Mouse (Mus musculus): ENCODE measurements around the gene Myg1. TPM values are rescaled to one million over a fixed set of nuclear protein-coding genes. Genes with fewer than 3 reads are reported as not detected.
A peak's percentile ranks its signal among the peaks of the same experiment; 100 is the strongest.

The Myg1 gene
- polyA plus RNA-seq, 1 experiment, result 92.1 TPM

DNA sequence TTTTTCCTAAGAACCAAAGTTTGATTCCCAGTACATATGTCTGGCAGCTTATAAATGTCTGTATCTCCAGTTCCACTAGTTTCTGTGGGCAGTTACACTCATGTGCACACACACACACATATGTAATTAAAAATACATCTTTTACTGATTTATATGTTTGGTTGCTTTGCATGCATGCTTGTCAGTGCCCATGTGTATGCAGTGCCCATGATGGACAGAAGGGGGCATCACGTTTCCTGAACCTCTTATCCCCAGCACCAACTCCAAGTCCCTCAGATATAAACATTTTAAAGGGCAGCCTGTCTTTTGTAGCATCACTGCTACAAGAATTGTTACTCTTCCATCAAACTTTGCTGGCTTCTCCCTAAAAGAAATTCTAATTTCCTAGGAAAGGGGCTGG is 10.1 kb downstream of the Myg1 start:
- no peaks in the 10 kb centered on the region for H3K9me3 ChIP-seq
- peaks cover 38% of the 10 kb centered on the region for H3K4me1 ChIP-seq
- no peak overlapping the region for H3K4me3 ChIP-seq (replicated peaks)
- H3K27me3 ChIP-seq (replicated peaks), result no peaks in the 10 kb centered on the region
- TF ChIP-seq GATA1 (IDR thresholded peaks at IDR 0.05; ENCODE audit: borderline replicate concordance, low read length) (no peak), FLI1 (IDR thresholded peaks at IDR 0.05; ENCODE audit: low read length) (no peak)
- peaks cover 92% of the 10 kb centered on the region for H3K36me3 ChIP-seq (replicated peaks; ENCODE audit: low read length)

DNA sequence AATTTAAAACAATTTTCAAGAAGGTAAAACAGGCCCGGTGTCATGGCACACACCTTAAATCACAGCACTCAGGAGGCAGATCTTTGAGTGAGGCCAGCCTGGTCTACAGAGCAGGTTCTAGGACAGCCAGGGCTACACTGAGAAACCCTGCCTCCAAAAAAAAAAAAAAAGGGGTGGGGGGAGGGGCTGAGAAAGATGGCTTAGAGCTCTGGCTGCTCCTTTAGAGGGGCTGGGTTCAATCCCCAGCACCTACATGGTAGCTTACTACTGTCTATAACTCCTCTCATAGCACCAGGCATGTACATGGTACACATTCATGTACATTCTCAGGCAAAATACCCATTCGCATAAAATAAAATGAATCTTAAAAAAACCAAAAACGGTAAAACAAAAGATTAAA is 13.0 kb downstream of the Myg1 start:
- H3K9me3 ChIP-seq, result no peaks in the 10 kb centered on the region
- no peaks in the 10 kb centered on the region for H3K27me3 ChIP-seq (replicated peaks)
- TF ChIP-seq GATA1 (IDR thresholded peaks at IDR 0.05; ENCODE audit: borderline replicate concordance, low read length) (no peak), FLI1 (IDR thresholded peaks at IDR 0.05; ENCODE audit: low read length) (no peak)
- no peak overlapping the region for H3K4me3 ChIP-seq (replicated peaks)
- H3K36me3 ChIP-seq (replicated peaks; ENCODE audit: low read length), result peaks cover 81% of the 10 kb centered on the region
- H3K4me1 ChIP-seq, result peaks cover 47% of the 10 kb centered on the region

GRCm38 (mm10) chr15:102346444-102346843 is 14.9 kb downstream of the Myg1 start:
- peaks cover 67% of the 10 kb centered on the region for H3K36me3 ChIP-seq (replicated peaks; ENCODE audit: low read length)
- no peak overlapping the region for H3K4me3 ChIP-seq (replicated peaks)
- TF ChIP-seq GATA1 (IDR thresholded peaks at IDR 0.05; ENCODE audit: borderline replicate concordance, low read length) (no peak), FLI1 (IDR thresholded peaks at IDR 0.05; ENCODE audit: low read length) (no peak)
- H3K27me3 ChIP-seq (replicated peaks), result no peaks in the 10 kb centered on the region
- H3K4me1 ChIP-seq, result peaks cover 55% of the 10 kb centered on the region
- H3K9me3 ChIP-seq, result no peaks in the 10 kb centered on the region

DNA sequence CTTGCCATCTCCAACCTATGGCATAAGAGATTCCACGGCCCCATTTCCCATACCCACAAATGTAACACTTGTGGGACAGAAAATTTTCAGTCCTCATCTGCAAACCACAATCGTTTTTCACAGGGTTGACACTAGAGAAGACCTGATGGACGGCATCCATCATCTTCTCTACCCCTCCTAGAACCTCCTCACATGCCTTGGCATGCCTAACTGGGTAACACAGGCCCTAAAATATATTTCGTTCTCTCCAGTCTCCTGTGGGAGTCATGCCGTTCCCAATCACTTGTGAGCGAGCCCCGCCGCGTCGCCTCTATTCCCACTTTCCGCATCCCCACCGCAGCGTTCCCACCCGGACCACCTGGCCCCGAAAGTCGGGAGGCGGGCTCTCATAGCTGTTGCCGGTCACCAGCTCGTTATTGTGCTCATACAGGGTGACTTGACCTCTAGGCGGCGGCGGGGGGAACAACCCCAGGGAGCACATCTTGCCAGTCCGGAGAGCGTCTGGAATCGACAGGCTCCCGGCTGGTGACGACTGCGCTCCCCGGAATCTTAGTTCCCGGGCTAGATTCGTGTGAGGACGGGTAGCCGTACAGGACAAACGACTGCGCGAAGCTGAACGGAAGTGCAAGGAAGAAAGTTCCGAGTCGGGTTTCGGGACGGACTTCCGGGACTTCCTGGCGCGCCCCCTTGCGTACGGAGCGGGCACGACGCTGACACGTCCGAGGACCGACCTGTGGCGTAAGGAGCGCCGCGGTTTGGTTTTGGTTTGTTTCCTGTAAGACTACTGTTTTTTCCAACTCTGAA is 18.8 kb downstream of the Myg1 start, which contains the start of gene Aaas:
Gene Aaas (minus strand): TSS at position 634 of the 804 bp plus-strand sequence.
- Histone ChIP-seq H3K4me1 (peaks cover 53% of the 10 kb centered on the region), H3K9me3 (no peaks in the 10 kb centered on the region), H3K27me3 (replicated peaks) (peaks cover 9% of the 10 kb centered on the region), H3K36me3 (replicated peaks; ENCODE audit: low read length) (peaks cover 31% of the 10 kb centered on the region), H3K4me3 (replicated peaks) (peak within 1 kb of the TSS; percentile 96)
- peak; percentile 90; the same call in 1 of the 2 replicates for TF ChIP-seq FLI1 (IDR thresholded peaks at IDR 0.05; ENCODE audit: low read length)
- no peak for TF ChIP-seq GATA1 (IDR thresholded peaks at IDR 0.05; ENCODE audit: borderline replicate concordance, low read length)

- Histone ChIP-seq H3K4me1 (peaks cover 53% of the 10 kb centered on the region), H3K4me3 (replicated peaks) (peak overlapping the region; percentile 96), H3K27me3 (replicated peaks) (peaks cover 15% of the 10 kb centered on the region), H3K9me3 (no peaks in the 10 kb centered on the region), H3K36me3 (replicated peaks; ENCODE audit: low read length) (peaks cover 25% of the 10 kb centered on the region)
- TF ChIP-seq GATA1 (IDR thresholded peaks at IDR 0.05; ENCODE audit: borderline replicate concordance, low read length), result no peak
- TF ChIP-seq FLI1 (IDR thresholded peaks at IDR 0.05; ENCODE audit: low read length), result no peak
Observed at GRCm38 (mm10) chr15:102350942-102351291, 19.4 kb downstream of the Myg1 start.

DNA sequence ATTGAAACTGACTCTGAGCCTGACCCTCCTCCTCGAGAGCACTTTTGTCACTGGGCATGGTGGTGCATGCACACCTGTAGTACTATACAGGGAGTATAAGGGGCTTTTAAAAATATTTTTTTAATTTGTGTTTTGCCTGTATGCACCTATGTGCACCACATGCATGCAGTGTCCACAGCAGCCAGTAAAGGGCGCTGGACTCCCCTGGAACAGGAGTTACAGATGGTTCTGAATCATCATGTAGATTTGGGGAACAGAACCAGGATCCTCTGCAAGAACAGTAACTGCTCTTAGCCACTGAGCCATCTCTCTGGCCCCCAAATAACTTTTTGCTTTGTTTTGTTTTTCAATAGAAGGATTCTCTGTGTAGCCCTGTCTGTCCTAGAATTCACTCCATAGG is 20.7 kb downstream of the Myg1 start:
- Histone ChIP-seq H3K27me3 (replicated peaks) (peaks cover 28% of the 10 kb centered on the region), H3K9me3 (no peaks in the 10 kb centered on the region), H3K4me3 (replicated peaks) (no peak overlapping the region), H3K4me1 (peaks cover 46% of the 10 kb centered on the region), H3K36me3 (replicated peaks; ENCODE audit: low read length) (peaks cover 13% of the 10 kb centered on the region)
- TF ChIP-seq GATA1 (IDR thresholded peaks at IDR 0.05; ENCODE audit: borderline replicate concordance, low read length) (no peak), FLI1 (IDR thresholded peaks at IDR 0.05; ENCODE audit: low read length) (no peak)

DNA sequence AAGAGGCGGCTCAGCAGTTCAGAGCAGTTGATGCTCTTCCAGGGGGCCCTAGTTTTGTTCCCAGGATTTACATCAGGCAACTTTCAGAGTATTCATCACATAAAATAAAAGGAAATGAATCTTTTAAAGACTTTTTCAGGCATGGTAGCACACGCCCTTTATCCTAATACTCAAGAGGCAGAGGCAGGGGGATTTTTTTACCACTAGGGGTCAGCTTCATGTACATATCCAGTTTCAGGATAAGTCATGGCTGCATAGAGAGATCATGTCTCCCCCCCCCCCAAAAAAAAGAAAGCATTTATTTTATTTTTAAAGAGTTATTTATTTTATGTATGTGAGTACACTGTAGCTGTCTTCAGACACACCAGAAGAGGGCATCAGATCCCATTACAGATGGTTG is 22.5 kb downstream of the Myg1 start:
- Histone ChIP-seq H3K9me3 (no peaks in the 10 kb centered on the region), H3K4me1 (peaks cover 58% of the 10 kb centered on the region), H3K4me3 (replicated peaks) (no peak overlapping the region), H3K27me3 (replicated peaks) (peaks cover 46% of the 10 kb centered on the region), H3K36me3 (replicated peaks; ENCODE audit: low read length) (no peaks in the 10 kb centered on the region)
- no peak for TF ChIP-seq GATA1 (IDR thresholded peaks at IDR 0.05; ENCODE audit: borderline replicate concordance, low read length)
- TF ChIP-seq FLI1 (IDR thresholded peaks at IDR 0.05; ENCODE audit: low read length), result no peak

DNA sequence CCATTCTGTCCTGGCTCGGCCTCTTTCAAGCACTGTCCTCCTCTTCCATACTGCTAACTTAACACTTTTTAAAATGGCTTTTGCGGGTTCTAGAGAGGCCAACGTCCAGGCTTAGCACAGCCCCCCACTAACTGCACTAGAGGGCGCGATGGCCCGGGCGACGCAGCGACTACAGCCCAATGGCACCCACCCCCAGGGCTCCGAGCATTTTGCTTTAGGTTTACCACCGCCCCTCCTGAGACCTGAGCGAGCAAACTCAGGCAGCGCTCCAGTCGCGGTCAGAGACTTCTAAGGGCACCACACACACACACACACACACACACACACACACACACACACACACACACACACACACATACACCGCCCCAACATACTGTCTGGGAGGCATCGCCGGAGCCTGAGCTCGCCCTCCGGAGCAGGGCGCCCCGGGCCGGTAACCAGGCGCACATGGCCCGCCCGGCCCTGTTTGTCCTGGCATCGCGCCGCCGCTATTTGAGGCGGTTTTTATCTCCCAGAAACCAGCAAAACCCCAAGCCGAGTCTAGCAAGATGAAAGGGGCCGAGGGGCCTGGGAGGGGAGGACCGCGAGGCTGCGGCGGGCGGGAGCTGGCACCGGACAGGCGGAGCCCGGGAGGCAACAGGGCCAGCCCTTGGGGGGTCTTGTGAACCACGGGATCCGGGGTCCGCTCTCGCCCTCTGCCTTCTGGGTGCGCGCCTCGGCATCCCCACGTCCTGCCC is 23.8 kb downstream of the Myg1 start:
- peaks cover 59% of the 10 kb centered on the region for H3K27me3 ChIP-seq (replicated peaks)
- peak overlapping the region; percentile 89 for H3K4me3 ChIP-seq (replicated peaks)
- TF ChIP-seq GATA1 (IDR thresholded peaks at IDR 0.05; ENCODE audit: borderline replicate concordance, low read length), result no peak
- no peak for TF ChIP-seq FLI1 (IDR thresholded peaks at IDR 0.05; ENCODE audit: low read length)

GRCm38 (mm10) chr15:102355871-102356441 is 24.4 kb downstream of the Myg1 start:
- TF ChIP-seq FLI1 (IDR thresholded peaks at IDR 0.05; ENCODE audit: low read length) (no peak), GATA1 (IDR thresholded peaks at IDR 0.05; ENCODE audit: borderline replicate concordance, low read length) (no peak)
- H3K4me1 ChIP-seq, result peaks cover 54% of the 10 kb centered on the region
- H3K4me3 ChIP-seq (replicated peaks), result peak overlapping the region; percentile 89
- H3K27me3 ChIP-seq (replicated peaks), result peaks cover 64% of the 10 kb centered on the region
- H3K36me3 ChIP-seq (replicated peaks; ENCODE audit: low read length), result no peaks in the 10 kb centered on the region
- H3K9me3 ChIP-seq, result no peaks in the 10 kb centered on the region

More for the DNA sequence above, 23.8 kb downstream of the Myg1 start:
- H3K36me3 ChIP-seq (replicated peaks; ENCODE audit: low read length), result no peaks in the 10 kb centered on the region
- H3K4me1 ChIP-seq, result peaks cover 54% of the 10 kb centered on the region
- H3K9me3 ChIP-seq, result no peaks in the 10 kb centered on the region

Measured in megakaryocyte, embryonic 14.5 days (primary cell).